Mouse (Mus musculus) forebrain, embryonic 13.5 days (tissue): ENCODE results near the gene Klk1b9. TPM values are rescaled to one million over a fixed set of nuclear protein-coding genes. Genes with fewer than 3 reads are reported as not detected.
"Not testable (repeated sequence)": the region's sequence is repeated elsewhere in the genome, so short reads cannot be mapped to it uniquely, and the experiment has no call there.

Experiments used
- ATAC-seq: fragments of 200-750 bp; cut with Nextera tagmentation; 2 replicates; pipeline ENCODE4 v1.8.0; 2017
- H3K27ac ChIP-seq: fragments of 300-500 bp; sonication (generic); 2 replicates; pipeline ENCODE4 v1.5.1; 2015; ENCODE audit warnings: inconsistent platforms, mild to moderate bottlenecking, moderate library complexity
- H3K27me3 ChIP-seq: fragments of 300-500 bp; sonication (generic); 2 replicates; pipeline ENCODE4 v1.6.1; 2015; ENCODE audit warnings: mild to moderate bottlenecking, inconsistent platforms
- H3K36me3 ChIP-seq: fragments of 300-500 bp; sonication (generic); 2 replicates; pipeline ENCODE4 v1.6.1; 2015; ENCODE audit warnings: mild to moderate bottlenecking, inconsistent platforms; ENCODE audit not compliant: poor library complexity, severe bottlenecking
- H3K4me1 ChIP-seq: fragments of 300-500 bp; sonication (generic); 2 replicates; pipeline ENCODE4 v1.6.1; 2015; ENCODE audit warnings: inconsistent platforms
- H3K4me2 ChIP-seq: fragments of 300-500 bp; sonication (generic); 2 replicates; pipeline ENCODE4 v1.6.1; 2015; ENCODE audit warnings: inconsistent platforms, mild to moderate bottlenecking, moderate library complexity
- H3K4me3 ChIP-seq: fragments of 300-500 bp; sonication (generic); 2 replicates; pipeline ENCODE4 v1.5.1; 2015; ENCODE audit warnings: mild to moderate bottlenecking, inconsistent platforms
- H3K9ac ChIP-seq: fragments of 300-500 bp; sonication (generic); 2 replicates; pipeline ENCODE4 v1.6.1; 2015; ENCODE audit warnings: mild to moderate bottlenecking, inconsistent platforms
- H3K9me3 ChIP-seq: fragments of 300-500 bp; sonication (generic); replicated peaks from 2 replicates; pipeline ENCODE4 v1.6.1; 2016; ENCODE audit warnings: inconsistent platforms
- WGBS: fragments of 180-500 bp; shearing (Covaris S2); methylation state at CpG from one replicate; pipeline ENCODE4 v1.1.7; 2015; 5-methylcytosine and 5-hydroxymethylcytosine counted together
- polyA plus RNA-seq: library from polyadenylated mRNA; unstranded; fragments of >200 nt; fragmentation: Nextera tagmentation; extraction: Ambion mirVana; gene quantifications from 2 replicates; pipeline ENCODE4 v1.2.1, GENCODE M21; 2015

Gene Klk1b9
- polyA plus RNA-seq, 1 experiment from 2014 or later: not detected

GRCm38 (mm10) chr7:43985657-43986056 lies 9.8 kb downstream of the Klk1b9 start:
- Histone ChIP-seq H3K27ac (no peak overlapping the region), H3K4me2 (no peak overlapping the region), H3K27me3 (no peaks in the 10 kb centered on the region), H3K36me3 (no peaks in the 10 kb centered on the region), H3K9ac (no peak overlapping the region), H3K4me3 (no peak overlapping the region), H3K9me3 (no peaks in the 10 kb centered on the region), H3K4me1 (no peaks in the 10 kb centered on the region)
- ATAC-seq: no peak

- not testable (repeated sequence) for ATAC-seq, H3K9me3 ChIP-seq, H3K4me2 ChIP-seq, H3K4me1 ChIP-seq, H3K27ac ChIP-seq, H3K36me3 ChIP-seq, H3K4me3 ChIP-seq, H3K9ac ChIP-seq, H3K27me3 ChIP-seq
- WGBS: 69% methylated on average over 1 of the region's 1 CpGs
Measured at GRCm38 (mm10) chr7:43994821-43995220, 19.0 kb downstream of the Klk1b9 start.

GRCm38 (mm10) chr7:43995577-43995976 lies 19.7 kb downstream of the Klk1b9 start, which contains the start of gene Klk1b11:
TSS of gene Klk1b11 (plus strand) at chr7:43995877.
- not testable (repeated sequence) for H3K27me3 ChIP-seq, H3K4me2 ChIP-seq, H3K9me3 ChIP-seq, ATAC-seq, H3K4me3 ChIP-seq, H3K27ac ChIP-seq, H3K4me1 ChIP-seq, H3K9ac ChIP-seq, H3K36me3 ChIP-seq
- WGBS: 87% methylated on average over 4 of the region's 4 CpGs

DNA sequence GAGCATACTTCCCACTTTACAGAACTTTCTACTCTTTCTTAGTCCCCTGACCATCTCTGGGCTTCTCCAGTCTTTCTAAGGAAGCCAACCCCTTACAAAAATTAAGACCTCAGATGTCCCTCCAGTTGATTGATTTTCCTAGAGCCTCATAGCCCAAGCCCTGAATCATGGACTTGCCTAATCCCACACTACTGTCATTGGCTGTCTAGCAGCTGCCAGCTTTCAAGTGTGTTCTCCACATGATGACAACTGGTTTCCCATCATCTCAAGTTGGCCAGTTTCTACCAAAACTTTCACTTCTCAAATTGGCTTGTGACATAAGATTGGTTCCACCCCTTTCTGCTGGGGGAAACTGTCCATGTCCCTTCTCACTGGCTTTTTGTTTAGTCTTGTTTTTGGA lies 29.0 kb downstream of the Klk1b9 start:
- Histone ChIP-seq H3K4me2 (no peak overlapping the region), H3K4me3 (no peak overlapping the region), H3K36me3 (no peaks in the 10 kb centered on the region), H3K4me1 (no peaks in the 10 kb centered on the region), H3K9me3 (no peaks in the 10 kb centered on the region), H3K9ac (no peak overlapping the region), H3K27me3 (no peaks in the 10 kb centered on the region), H3K27ac (no peak overlapping the region)
- ATAC-seq: no peak

GRCm38 (mm10) chr7:44011868-44012267 lies 36.0 kb downstream of the Klk1b9 start, which contains the start of gene Klk1b26:
TSS of gene Klk1b26 (plus strand) at chr7:44012168.
- H3K27me3 ChIP-seq, H3K4me2 ChIP-seq, H3K9me3 ChIP-seq, H3K9ac ChIP-seq, H3K36me3 ChIP-seq, ATAC-seq, H3K4me1 ChIP-seq, H3K27ac ChIP-seq, H3K4me3 ChIP-seq: not testable (repeated sequence)

- not testable (repeated sequence) for H3K4me3 ChIP-seq, H3K9me3 ChIP-seq, H3K4me1 ChIP-seq, ATAC-seq, H3K27ac ChIP-seq, H3K27me3 ChIP-seq, H3K4me2 ChIP-seq, H3K9ac ChIP-seq, H3K36me3 ChIP-seq
- 81% methylated on average over 6 of the region's 6 CpGs for WGBS
Measured at GRCm38 (mm10) chr7:44014666-44015065, 38.8 kb downstream of the Klk1b9 start.

- Histone ChIP-seq H3K9me3 (no peaks in the 10 kb centered on the region), H3K27me3 (no peaks in the 10 kb centered on the region), H3K36me3 (no peaks in the 10 kb centered on the region), H3K9ac (no peak overlapping the region), H3K27ac (no peak overlapping the region), H3K4me2 (no peak overlapping the region), H3K4me3 (no peak overlapping the region), H3K4me1 (no peaks in the 10 kb centered on the region)
- ATAC-seq: no peak
- WGBS: 90% methylated on average over 5 of the region's 5 CpGs
Measured at GRCm38 (mm10) chr7:44015071-44015470, 39.2 kb downstream of the Klk1b9 start.

Other genes starting within 250 kb of the Klk1b9 start
- not detected in 2 replicates for gene Klk12, start 207.2 kb upstream of the Klk1b9 start, polyA plus RNA-seq
- gene Klk11, start 201.5 kb upstream of the Klk1b9 start, polyA plus RNA-seq: not detected in 2 replicates
- not detected in 2 replicates for gene Klk10, start 195.0 kb upstream of the Klk1b9 start, polyA plus RNA-seq
- not detected in 2 replicates for gene Klk9, start 184.2 kb upstream of the Klk1b9 start, polyA plus RNA-seq
- gene Klk8, start 178.5 kb upstream of the Klk1b9 start, polyA plus RNA-seq: 4.8 and 5.5 TPM in 2 replicates
- not detected in 2 replicates for gene Klk7, start 164.8 kb upstream of the Klk1b9 start, polyA plus RNA-seq
- not detected in 2 replicates for gene Klk6, start 151.6 kb upstream of the Klk1b9 start, polyA plus RNA-seq
- gene Klk5, start 134.1 kb upstream of the Klk1b9 start, polyA plus RNA-seq: not detected in 2 replicates
- gene Klk4, start 94.9 kb upstream of the Klk1b9 start, polyA plus RNA-seq: 0.14 TPM in 1 of 2 replicates, not detected in the other
- gene Klk15, start 42.3 kb upstream of the Klk1b9 start, polyA plus RNA-seq: not detected in 2 replicates
- gene Klk1b8, start 25.4 kb upstream of the Klk1b9 start, polyA plus RNA-seq: not detected in 2 replicates
- not detected in 2 replicates for gene Klk1b1, start 9.3 kb upstream of the Klk1b9 start, polyA plus RNA-seq
- not detected in 2 replicates for gene Klk1b11, start 19.8 kb downstream of the Klk1b9 start, polyA plus RNA-seq
- not detected in 2 replicates for gene Klk1b26, start 36.1 kb downstream of the Klk1b9 start, polyA plus RNA-seq
- not detected in 2 replicates for gene Klk1b27, start 76.2 kb downstream of the Klk1b9 start, polyA plus RNA-seq
- gene Klk1b21, start 126.3 kb downstream of the Klk1b9 start, polyA plus RNA-seq: not detected in 2 replicates
- gene Klk1b22, start 136.6 kb downstream of the Klk1b9 start, polyA plus RNA-seq: not detected in 2 replicates
- not detected in 2 replicates for gene Klk1b16, start 160.7 kb downstream of the Klk1b9 start, polyA plus RNA-seq
- not detected in 2 replicates for gene Klk1b24, start 212.2 kb downstream of the Klk1b9 start, polyA plus RNA-seq
- gene Klk1b3, start 222.1 kb downstream of the Klk1b9 start, polyA plus RNA-seq: not detected in 2 replicates
- not detected in 2 replicates for gene Klk1b4, start 231.4 kb downstream of the Klk1b9 start, polyA plus RNA-seq
- not detected in 2 replicates for gene Klk1b5, start 239.9 kb downstream of the Klk1b9 start, polyA plus RNA-seq
- gene Klk1, start 249.3 kb downstream of the Klk1b9 start, polyA plus RNA-seq: not detected in 2 replicates